Mouse (Mus musculus): ENCODE measurements at regions not wholly inside any gene's neighbourhood (a gene's known extent, or its start where the extent isn't known, plus 50 kb on each side); places are given as distances from the start of the nearest gene placed in this dataset.

- 86% methylated on average over 10 of the region's 10 CpGs for WGBS
- Histone ChIP-seq H3K4me1 (replicated peaks; ENCODE audit: control insufficient read depth, insufficient read depth, low read length) (no peaks in the 10 kb centered on the region; the same call in 1 of the 2 replicates), H3K9ac (replicated peaks; ENCODE audit: low read depth, low read length) (no peak overlapping the region), H3K27me3 (replicated peaks; ENCODE audit: control insufficient read depth, insufficient read depth, low read length) (no peaks in the 10 kb centered on the region), H3K4me3 (replicated peaks; ENCODE audit: low read length) (no peak overlapping the region), H3K27ac (ENCODE audit: low read length) (no peak overlapping the region), H3K4me2 (ENCODE audit: low read length) (no peak overlapping the region), H3K9me3 (ENCODE audit: control insufficient read depth, low read length) (no peaks in the 10 kb centered on the region), H3K36me3 (ENCODE audit: control insufficient read depth, insufficient read depth) (no peaks in the 10 kb centered on the region)
- ATAC-seq, result no peak
Observed at GRCm38 (mm10) chr2:79510485-79511094, 54.0 kb upstream of the Cerkl start.

- Histone ChIP-seq H3K4me3 (replicated peaks; ENCODE audit: low read length) (no peak overlapping the region), H3K36me3 (ENCODE audit: control insufficient read depth, insufficient read depth) (no peaks in the 10 kb centered on the region), H3K4me1 (replicated peaks; ENCODE audit: control insufficient read depth, insufficient read depth, low read length) (no peaks in the 10 kb centered on the region; the same call in 1 of the 2 replicates), H3K27me3 (replicated peaks; ENCODE audit: control insufficient read depth, insufficient read depth, low read length) (no peaks in the 10 kb centered on the region), H3K27ac (ENCODE audit: low read length) (no peak overlapping the region), H3K9ac (replicated peaks; ENCODE audit: low read depth, low read length) (no peak overlapping the region), H3K4me2 (ENCODE audit: low read length) (no peak overlapping the region), H3K9me3 (ENCODE audit: control insufficient read depth, low read length) (no peaks in the 10 kb centered on the region)
- WGBS, result 80% methylated on average over 6 of the region's 6 CpGs
- ATAC-seq, result no peak
Observed at GRCm38 (mm10) chr2:79511108-79511507, 54.5 kb upstream of the Cerkl start.

DNA sequence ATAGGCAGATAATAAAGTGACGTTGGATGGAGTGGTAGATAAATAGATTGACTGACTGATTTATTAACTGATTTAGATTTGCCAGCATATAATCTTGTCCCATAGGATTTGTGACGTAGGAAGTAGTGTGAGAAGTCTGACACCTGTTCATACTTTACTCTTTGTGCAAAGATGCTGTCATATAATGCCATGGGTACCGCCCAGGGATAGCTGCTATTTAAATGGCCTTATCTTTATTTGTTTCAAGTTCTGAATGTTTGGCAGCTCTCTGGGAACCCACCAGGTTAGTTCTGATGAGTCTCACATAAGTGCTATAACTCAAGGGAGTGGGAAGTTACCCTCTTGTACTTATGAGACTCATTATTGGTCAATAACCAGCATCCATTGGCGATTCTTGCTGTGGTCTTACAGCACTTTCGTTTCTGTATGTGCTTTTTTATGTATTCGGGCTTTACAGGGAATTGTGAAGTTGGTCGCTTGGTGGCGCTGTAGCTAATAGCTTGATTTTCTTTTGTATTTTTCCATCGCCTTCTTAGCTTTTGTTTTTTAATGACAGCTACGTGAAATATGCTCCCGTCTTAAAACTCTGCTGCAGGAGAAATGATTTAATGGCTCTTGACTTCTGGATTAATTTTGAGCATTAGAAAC is 55.2 kb upstream of the Cerkl start:
- Histone ChIP-seq H3K4me1 (replicated peaks; ENCODE audit: control insufficient read depth, insufficient read depth, low read length) (no peaks in the 10 kb centered on the region; the same call in 1 of the 2 replicates), H3K9me3 (ENCODE audit: control insufficient read depth, low read length) (no peaks in the 10 kb centered on the region), H3K4me2 (ENCODE audit: low read length) (no peak overlapping the region; the same call in 1 of the 2 replicates), H3K27me3 (replicated peaks; ENCODE audit: control insufficient read depth, insufficient read depth, low read length) (no peaks in the 10 kb centered on the region), H3K9ac (replicated peaks; ENCODE audit: low read depth, low read length) (no peak overlapping the region), H3K4me3 (replicated peaks; ENCODE audit: low read length) (no peak overlapping the region), H3K36me3 (ENCODE audit: control insufficient read depth, insufficient read depth) (no peaks in the 10 kb centered on the region), H3K27ac (ENCODE audit: low read length) (no peak overlapping the region)
- WGBS, result 27% methylated on average over 11 of the region's 11 CpGs
- ATAC-seq, result 0 out of 2 replicates have a peak, but pooled peaks have one; percentile 36

GRCm38 (mm10) chr2:79512374-79512773 is 55.8 kb upstream of the Cerkl start:
- no peak overlapping the region for H3K9ac ChIP-seq (replicated peaks; ENCODE audit: low read depth, low read length)
- H3K27me3 ChIP-seq (replicated peaks; ENCODE audit: control insufficient read depth, insufficient read depth, low read length), result no peaks in the 10 kb centered on the region
- H3K27ac ChIP-seq (ENCODE audit: low read length), result no peak overlapping the region
- H3K36me3 ChIP-seq (ENCODE audit: control insufficient read depth, insufficient read depth), result no peaks in the 10 kb centered on the region
- 68% methylated on average over 2 of the region's 2 CpGs for WGBS
- no peaks in the 10 kb centered on the region for H3K9me3 ChIP-seq (ENCODE audit: control insufficient read depth, low read length)
- ATAC-seq, result no peak
- H3K4me3 ChIP-seq (replicated peaks; ENCODE audit: low read length), result no peak overlapping the region
- H3K4me1 ChIP-seq (replicated peaks; ENCODE audit: control insufficient read depth, insufficient read depth, low read length), result no peaks in the 10 kb centered on the region; the same call in 1 of the 2 replicates
- no peak overlapping the region; the same call in 1 of the 2 replicates for H3K4me2 ChIP-seq (ENCODE audit: low read length)

GRCm38 (mm10) chr2:79513726-79514125 is 57.1 kb upstream of the Cerkl start:
- H3K36me3 ChIP-seq (ENCODE audit: control insufficient read depth, insufficient read depth), result no peaks in the 10 kb centered on the region
- H3K27me3 ChIP-seq (replicated peaks; ENCODE audit: control insufficient read depth, insufficient read depth, low read length), result no peaks in the 10 kb centered on the region
- no peaks in the 10 kb centered on the region; the same call in 1 of the 2 replicates for H3K4me1 ChIP-seq (replicated peaks; ENCODE audit: control insufficient read depth, insufficient read depth, low read length)
- no peak overlapping the region for H3K4me3 ChIP-seq (replicated peaks; ENCODE audit: low read length)
- no peaks in the 10 kb centered on the region for H3K9me3 ChIP-seq (ENCODE audit: control insufficient read depth, low read length)
- H3K4me2 ChIP-seq (ENCODE audit: low read length), result no peak overlapping the region
- no peak overlapping the region for H3K9ac ChIP-seq (replicated peaks; ENCODE audit: low read depth, low read length)
- WGBS, result 77% methylated on average over 3 of the region's 3 CpGs
- H3K27ac ChIP-seq (ENCODE audit: low read length), result no peak overlapping the region
- no peak for ATAC-seq

GRCm38 (mm10) chr2:79518046-79518750 is 61.6 kb upstream of the Cerkl start:
- H3K9ac ChIP-seq (replicated peaks; ENCODE audit: low read depth, low read length), result no peak overlapping the region
- H3K9me3 ChIP-seq (ENCODE audit: control insufficient read depth, low read length), result no peaks in the 10 kb centered on the region
- no peak overlapping the region for H3K4me2 ChIP-seq (ENCODE audit: low read length)
- 82% methylated on average over 8 of the region's 8 CpGs for WGBS
- H3K4me1 ChIP-seq (replicated peaks; ENCODE audit: control insufficient read depth, insufficient read depth, low read length), result no peaks in the 10 kb centered on the region
- ATAC-seq, result no peak
- no peaks in the 10 kb centered on the region for H3K27me3 ChIP-seq (replicated peaks; ENCODE audit: control insufficient read depth, insufficient read depth, low read length)
- H3K4me3 ChIP-seq (replicated peaks; ENCODE audit: low read length), result no peak overlapping the region
- H3K27ac ChIP-seq (ENCODE audit: low read length), result no peak overlapping the region
- no peaks in the 10 kb centered on the region for H3K36me3 ChIP-seq (ENCODE audit: control insufficient read depth, insufficient read depth)

DNA sequence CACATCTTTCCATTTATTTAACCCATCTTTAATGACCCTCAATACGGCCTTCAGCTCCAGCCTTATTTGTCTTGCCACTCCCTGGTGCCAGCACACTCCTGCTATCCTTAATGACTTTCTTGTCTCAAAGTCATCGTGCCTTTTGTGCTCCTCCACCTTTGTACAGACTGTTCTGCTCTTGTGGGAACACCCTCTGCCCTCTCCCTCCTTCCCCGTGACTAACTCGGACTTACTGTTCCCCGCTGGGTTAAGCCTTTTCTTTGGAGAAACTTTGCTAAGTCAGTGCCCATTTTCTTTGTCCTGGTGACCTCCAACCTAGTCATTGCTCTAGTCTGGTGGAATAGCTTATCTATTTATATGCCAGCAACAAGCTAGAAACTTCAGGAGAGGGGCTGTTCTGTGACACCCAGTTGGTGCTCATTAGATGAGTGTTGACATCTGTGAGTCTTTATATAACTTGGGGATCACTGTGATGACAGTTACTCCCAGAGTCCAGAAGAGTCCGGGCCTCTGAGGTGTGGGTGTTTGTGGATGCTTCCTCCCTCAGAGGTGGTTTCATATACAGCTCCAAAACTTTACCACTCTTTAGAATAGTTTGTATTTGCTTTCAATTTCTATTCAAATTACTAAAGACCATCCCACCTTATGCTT is 63.3 kb upstream of the Cerkl start:
- Histone ChIP-seq H3K36me3 (ENCODE audit: control insufficient read depth, insufficient read depth) (no peaks in the 10 kb centered on the region), H3K4me1 (replicated peaks; ENCODE audit: control insufficient read depth, insufficient read depth, low read length) (no peaks in the 10 kb centered on the region), H3K27ac (ENCODE audit: low read length) (no peak overlapping the region), H3K27me3 (replicated peaks; ENCODE audit: control insufficient read depth, insufficient read depth, low read length) (no peaks in the 10 kb centered on the region), H3K4me2 (ENCODE audit: low read length) (no peak overlapping the region), H3K9ac (replicated peaks; ENCODE audit: low read depth, low read length) (no peak overlapping the region), H3K4me3 (replicated peaks; ENCODE audit: low read length) (no peak overlapping the region), H3K9me3 (ENCODE audit: control insufficient read depth, low read length) (no peaks in the 10 kb centered on the region)
- ATAC-seq, result no peak
- 29% methylated on average over 6 of the region's 6 CpGs for WGBS

- H3K27me3 ChIP-seq (replicated peaks; ENCODE audit: control insufficient read depth, insufficient read depth, low read length), result no peaks in the 10 kb centered on the region
- no peaks in the 10 kb centered on the region for H3K36me3 ChIP-seq (ENCODE audit: control insufficient read depth, insufficient read depth)
- 83% methylated on average over 4 of the region's 4 CpGs for WGBS
- ATAC-seq, result no peak
- no peak overlapping the region for H3K27ac ChIP-seq (ENCODE audit: low read length)
- no peak overlapping the region for H3K4me2 ChIP-seq (ENCODE audit: low read length)
- H3K9ac ChIP-seq (replicated peaks; ENCODE audit: low read depth, low read length), result no peak overlapping the region
- 0 out of 2 replicates have a peak, but pooled peaks cover 2% of the 10 kb centered on the region for H3K4me1 ChIP-seq (replicated peaks; ENCODE audit: control insufficient read depth, insufficient read depth, low read length)
- no peak overlapping the region for H3K4me3 ChIP-seq (replicated peaks; ENCODE audit: low read length)
- H3K9me3 ChIP-seq (ENCODE audit: control insufficient read depth, low read length), result no peaks in the 10 kb centered on the region
Observed at GRCm38 (mm10) chr2:79523441-79523840, 66.9 kb upstream of the Cerkl start.

GRCm38 (mm10) chr2:79527529-79527928 is 70.9 kb upstream of the Cerkl start:
- Histone ChIP-seq H3K4me2 (ENCODE audit: low read length) (no peak overlapping the region), H3K4me3 (replicated peaks; ENCODE audit: low read length) (no peak overlapping the region), H3K9ac (replicated peaks; ENCODE audit: low read depth, low read length) (no peak overlapping the region), H3K27me3 (replicated peaks; ENCODE audit: control insufficient read depth, insufficient read depth, low read length) (no peaks in the 10 kb centered on the region), H3K4me1 (replicated peaks; ENCODE audit: control insufficient read depth, insufficient read depth, low read length) (peaks cover 7% of the 10 kb centered on the region; the same call in 1 of the 2 replicates), H3K36me3 (ENCODE audit: control insufficient read depth, insufficient read depth) (no peaks in the 10 kb centered on the region), H3K9me3 (ENCODE audit: control insufficient read depth, low read length) (no peaks in the 10 kb centered on the region), H3K27ac (ENCODE audit: low read length) (no peak overlapping the region)
- no peak for ATAC-seq
- 15% methylated on average over 5 of the region's 5 CpGs for WGBS
